Mouse (Mus musculus) cerebellum, adult (tissue): ENCODE data around the gene Serpina1e.
"Not testable (repeated sequence)": the region's sequence is repeated elsewhere in the genome, so short reads cannot be mapped to it uniquely, and the experiment has no call there.

ENCODE experiments used
- ATAC-seq: cut with Nextera tagmentation; 2 replicates; pipeline ENCODE4 v1.9.2; 2017; ENCODE audit warnings: mild to moderate bottlenecking, moderate library complexity, mixed read lengths; ENCODE audit not compliant: insufficient number of reproducible peaks, low FRiP score, low TSS enrichment

The Serpina1e gene

DNA sequence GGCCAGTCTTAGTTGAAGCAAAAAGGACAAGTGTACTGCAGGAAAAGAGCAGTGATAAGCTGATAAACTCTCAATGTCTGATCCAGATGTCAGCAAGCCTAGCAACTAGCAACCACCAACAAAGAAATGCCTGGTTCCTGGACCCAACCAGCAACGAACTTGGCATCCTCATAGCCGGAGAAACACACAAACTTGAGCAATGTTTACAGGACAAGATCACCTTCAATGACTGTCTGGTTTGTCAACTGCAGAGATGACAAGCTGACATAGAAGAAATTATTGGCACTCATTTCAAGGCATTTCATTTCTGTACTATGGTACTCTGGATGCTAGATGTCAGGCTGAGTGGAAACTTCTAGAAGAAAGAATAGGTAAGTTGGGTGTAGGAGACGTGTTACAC is 8.0 kb upstream of the Serpina1e start:
- no peak for ATAC-seq

DNA sequence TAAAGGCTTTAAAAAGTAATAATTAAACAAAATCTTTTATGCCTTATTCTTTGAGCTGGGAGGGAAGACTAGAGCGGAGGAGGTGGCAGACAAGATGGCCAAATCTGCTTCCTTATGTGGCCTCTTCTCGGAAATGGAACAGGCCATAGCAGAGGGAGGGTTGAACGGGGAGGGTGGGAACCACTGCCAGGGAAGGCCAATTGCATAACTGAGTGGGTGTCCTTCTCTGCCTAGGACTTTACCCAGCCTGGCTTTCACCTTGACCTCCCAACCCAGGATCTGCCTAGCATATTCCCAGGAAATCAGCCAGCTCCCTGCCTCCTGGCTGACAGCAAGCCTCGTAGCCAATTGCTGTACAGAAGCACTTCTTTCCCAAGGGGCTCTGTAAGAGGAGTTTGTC is 4.5 kb upstream of the Serpina1e start:
- no peak for ATAC-seq

DNA sequence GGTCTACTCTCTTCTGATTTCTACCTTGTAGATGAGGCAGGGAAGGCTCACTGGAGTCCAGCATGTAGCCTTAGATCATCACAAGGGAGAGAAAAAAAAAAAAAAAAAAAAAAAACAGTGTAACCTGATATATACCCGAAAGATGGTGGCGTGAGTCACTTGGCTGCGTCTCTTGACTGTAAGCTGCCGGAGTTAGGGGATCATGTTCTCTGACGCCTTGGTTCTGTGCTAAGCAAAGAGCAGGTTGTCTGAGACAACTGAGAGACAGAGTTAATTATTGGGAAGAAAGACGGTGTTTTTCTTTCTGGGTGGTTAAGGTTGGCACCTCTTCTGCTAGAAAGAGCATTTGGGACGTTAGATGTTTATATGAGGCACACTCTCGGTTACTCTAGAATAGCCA is 4.1 kb upstream of the Serpina1e start:
- no peak for ATAC-seq

DNA sequence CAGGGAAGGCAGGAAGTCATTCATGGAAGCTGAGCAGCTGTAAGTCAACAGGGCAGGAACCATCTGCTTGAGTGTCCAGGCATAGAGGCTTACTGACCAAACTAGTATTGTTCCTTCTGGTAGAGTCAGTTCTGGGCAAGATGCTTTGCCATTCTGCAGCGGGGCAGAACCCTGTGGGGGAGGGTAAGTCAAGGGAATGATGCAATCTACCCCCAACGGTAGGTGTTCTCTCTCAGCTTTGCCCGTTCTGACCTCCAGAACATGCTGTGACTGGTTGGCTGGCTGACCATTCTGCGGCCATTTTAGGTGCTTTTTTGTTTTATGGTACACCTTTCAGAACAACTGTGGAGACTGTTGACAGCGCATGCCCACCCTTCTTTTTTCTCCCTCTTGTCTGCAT is 3.6 kb upstream of the Serpina1e start:
- no peak for ATAC-seq

DNA sequence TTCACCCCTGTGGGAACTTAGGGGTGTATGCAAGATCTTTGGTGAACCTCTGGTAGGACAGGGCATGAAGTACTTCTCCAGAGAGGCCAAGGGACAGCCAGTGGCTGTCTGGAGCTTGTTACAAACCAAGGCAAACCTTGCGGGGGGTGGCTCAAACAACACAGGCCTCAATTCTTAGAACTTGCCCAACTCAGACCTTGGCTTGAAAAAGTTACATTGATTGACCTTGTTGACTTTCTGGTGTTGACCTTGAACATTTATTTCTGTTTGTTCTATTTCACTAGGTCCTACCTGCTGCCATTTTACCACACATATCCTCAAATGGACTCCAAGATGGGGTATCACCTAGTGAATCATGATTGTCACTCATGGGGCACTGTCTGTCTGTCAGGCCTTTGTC is 2.9 kb upstream of the Serpina1e start:
- no peak for ATAC-seq

DNA sequence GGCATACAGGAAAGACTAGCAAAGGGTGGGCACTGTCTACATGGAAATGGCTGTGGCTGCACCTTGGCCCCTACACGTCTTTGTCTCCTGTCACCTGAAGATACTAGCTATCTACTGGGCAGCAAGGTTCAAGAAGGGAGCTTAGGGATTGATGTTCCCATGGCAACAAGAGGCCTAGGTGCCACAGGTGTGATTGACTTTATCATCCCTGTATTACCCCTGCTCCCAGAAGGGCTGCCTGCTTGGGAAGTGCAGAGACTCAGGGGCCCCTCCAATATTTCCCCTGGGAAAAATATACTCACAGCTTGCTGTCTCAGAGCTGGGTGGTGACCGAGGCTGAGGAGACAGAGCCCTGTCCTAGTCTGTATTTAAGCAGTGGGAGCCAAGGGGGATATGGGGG is 2.2 kb downstream of the Serpina1e start:
- ATAC-seq, result not testable (repeated sequence)

DNA sequence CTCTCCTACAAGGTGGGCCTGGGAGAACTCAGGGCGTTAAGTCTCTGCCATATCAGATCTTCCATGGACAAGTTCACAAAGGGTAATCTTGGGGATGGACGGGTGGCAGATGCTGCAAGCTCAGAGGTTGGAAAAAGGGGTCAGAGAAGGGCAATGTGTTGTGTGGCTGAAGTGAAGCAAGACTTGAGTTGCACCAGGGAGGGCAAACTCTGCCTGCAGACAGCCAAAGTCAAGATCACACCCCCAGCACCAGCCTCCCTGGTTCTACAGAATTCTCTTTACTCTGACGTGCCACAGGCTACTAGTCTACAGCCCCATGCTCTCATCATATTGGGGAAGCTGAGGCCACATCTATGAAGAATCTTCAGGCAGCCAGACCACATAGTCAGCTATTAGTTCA is 5.8 kb downstream of the Serpina1e start:
- ATAC-seq, result not testable (repeated sequence)

DNA sequence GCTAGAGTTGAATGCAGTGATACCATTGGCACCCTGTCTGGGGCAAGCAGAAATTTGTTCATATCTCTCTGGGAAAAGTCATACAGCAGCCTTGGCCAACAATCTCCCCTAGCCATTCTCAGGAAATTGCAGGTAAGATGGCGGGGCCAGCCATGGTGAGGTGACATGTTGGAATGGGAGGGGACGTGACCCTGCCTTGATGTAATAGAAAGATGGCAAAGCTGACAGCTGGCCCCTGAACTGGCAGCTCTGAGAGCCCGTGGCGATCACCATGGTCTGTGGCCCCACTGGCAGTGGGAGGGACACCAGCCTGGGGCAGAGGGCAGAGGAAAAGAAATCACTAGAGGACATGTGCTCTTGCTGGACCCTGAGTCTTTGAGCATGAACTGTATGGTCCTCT is 12.5 kb downstream of the Serpina1e start:
- ATAC-seq, result no peak

DNA sequence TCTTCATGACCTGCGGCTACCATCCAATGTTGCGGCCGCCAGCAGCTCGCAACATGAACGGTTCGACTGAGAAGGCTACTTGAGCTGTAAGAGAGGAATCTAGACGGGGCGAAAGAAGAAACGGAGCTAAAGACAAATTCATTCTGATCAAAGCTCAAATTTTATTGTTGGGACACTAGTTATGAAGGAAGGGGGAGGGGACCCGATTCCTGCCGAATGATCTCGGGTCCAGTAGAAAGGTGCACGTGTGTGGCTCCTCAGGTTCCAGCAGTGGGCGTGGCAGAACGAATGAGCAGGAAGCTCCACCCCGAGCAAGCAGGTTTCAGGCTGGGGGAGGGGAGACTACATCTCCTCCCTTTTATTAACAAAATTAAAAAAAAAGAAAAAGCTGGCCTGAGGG is 49.6 kb downstream of the Serpina1e start:
- ATAC-seq, result not testable (repeated sequence)

DNA sequence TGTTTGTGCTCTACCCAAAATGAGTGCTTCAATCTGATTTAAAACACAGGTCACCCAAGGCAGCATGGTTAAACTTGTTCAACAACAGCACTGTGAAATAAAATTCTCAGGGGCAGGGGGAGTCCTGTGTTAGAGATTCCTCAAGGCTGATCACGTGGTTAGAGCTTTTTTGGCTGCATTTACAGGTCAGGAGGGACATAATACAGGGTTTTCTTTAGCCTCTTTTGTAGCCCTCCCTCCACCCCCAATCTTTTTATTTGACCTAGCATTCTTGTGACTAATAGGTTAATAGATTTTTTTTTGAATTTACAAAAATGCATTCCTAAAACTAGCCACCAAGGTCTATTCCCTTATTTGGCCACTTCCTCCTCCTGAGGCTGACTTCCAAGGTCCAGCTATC is 51.0 kb downstream of the Serpina1e start:
- not testable (repeated sequence) for ATAC-seq

DNA sequence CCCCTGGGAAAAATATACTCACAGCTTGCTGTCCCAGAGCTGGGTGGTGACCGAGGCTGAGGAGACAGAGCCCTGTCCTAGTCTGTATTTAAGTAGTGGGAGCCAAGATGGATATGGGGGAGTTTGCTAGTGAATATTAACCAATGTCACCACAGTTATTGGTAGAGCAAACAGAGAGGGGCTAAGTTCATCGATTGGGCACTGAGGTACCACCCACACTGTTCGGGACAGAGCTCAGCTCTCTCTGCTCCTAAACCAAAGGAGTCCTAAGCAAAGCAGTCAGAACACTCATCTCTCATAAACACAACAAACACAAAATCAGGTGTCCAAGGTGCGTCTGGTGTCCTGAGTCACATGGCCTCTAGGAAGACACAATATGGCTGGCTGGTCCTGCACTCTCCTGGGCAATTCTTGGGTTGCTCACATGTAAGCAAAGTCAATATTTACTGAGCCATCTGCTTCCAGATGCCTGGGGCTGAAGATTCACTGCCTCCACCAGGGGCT is 53.9 kb downstream of the Serpina1e start, which contains the start of gene Serpina1c:
TSS of gene Serpina1c (minus strand) at position 51 of the 504 bp plus-strand sequence.
- not testable (repeated sequence) for ATAC-seq

DNA sequence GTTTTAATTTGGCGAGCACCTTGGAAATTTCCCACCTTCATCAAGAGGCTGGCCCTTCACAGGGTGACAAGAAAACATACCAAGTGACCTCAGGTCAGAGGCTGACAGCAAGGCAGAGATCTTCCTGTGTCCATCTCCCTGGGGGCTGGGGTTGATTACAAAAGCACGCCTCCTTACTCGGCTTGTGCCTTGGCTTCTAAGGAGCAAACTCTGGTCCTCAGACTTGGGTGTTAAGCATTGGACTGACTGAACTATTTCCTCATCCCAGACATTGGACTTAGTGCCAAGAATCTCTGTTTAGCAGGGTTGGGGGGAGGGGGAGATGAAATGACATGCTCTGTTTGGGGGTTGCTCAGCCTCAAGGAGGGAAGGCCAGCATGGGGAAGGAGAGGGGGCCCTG is 56.8 kb downstream of the Serpina1e start:
- ATAC-seq, result not testable (repeated sequence)
